Mouse (Mus musculus) 3T3-L1 (cell line): ENCODE results near the gene Nek7.

ENCODE experiments used
- DNase-seq: peaks from one replicate; pipeline ENCODE4 v3.0.0-alpha.2; 2015; ENCODE audit warnings: low read depth, low spot score

Nek7 gene

GRCm38 (mm10) chr1:138619996-138620461 lies at the start of gene Nek7:
Gene Nek7, minus strand, starts transcription at chr1:138620141.
- DNase-seq, result peak; percentile 86

- no peak for DNase-seq
These were observed 42.4 kb upstream of the Nek7 start for GRCm38 (mm10) chr1:138662342-138662741.

- DNase-seq, result no peak
These were observed 34.3 kb upstream of the Nek7 start for GRCm38 (mm10) chr1:138654212-138654611.

- DNase-seq, result peak; percentile 74
These were observed 25.1 kb upstream of the Nek7 start for GRCm38 (mm10) chr1:138644991-138645390.

GRCm38 (mm10) chr1:138643306-138643830 lies 23.4 kb upstream of the Nek7 start:
- peak; percentile 90 for DNase-seq

GRCm38 (mm10) chr1:138640934-138641461 lies 21.1 kb upstream of the Nek7 start:
- no peak for DNase-seq

GRCm38 (mm10) chr1:138637850-138638249 lies 17.9 kb upstream of the Nek7 start:
- DNase-seq, result peak; percentile 51

- no peak for DNase-seq
These were observed 14.6 kb upstream of the Nek7 start for GRCm38 (mm10) chr1:138634561-138634960.

- DNase-seq, result no peak
These were observed 9.0 kb upstream of the Nek7 start for GRCm38 (mm10) chr1:138628919-138629318.

- no peak for DNase-seq
These were observed 8.5 kb upstream of the Nek7 start for GRCm38 (mm10) chr1:138628486-138628885.

- DNase-seq, result no peak
These were observed 7.9 kb upstream of the Nek7 start for GRCm38 (mm10) chr1:138627804-138628203.

- DNase-seq, result no peak
These were observed 6.3 kb upstream of the Nek7 start for GRCm38 (mm10) chr1:138626288-138626687.

GRCm38 (mm10) chr1:138623870-138624269 lies 3.9 kb upstream of the Nek7 start:
- no peak for DNase-seq

GRCm38 (mm10) chr1:138622831-138623230 lies 2.9 kb upstream of the Nek7 start:
- no peak for DNase-seq

- peak; percentile 89 for DNase-seq
These were observed 2.5 kb upstream of the Nek7 start for GRCm38 (mm10) chr1:138622431-138622830.

- DNase-seq, result peak; percentile 98
These were observed 598 bp downstream of the Nek7 start for GRCm38 (mm10) chr1:138619114-138619971.

- peak; percentile 96 for DNase-seq
These were observed 2.0 kb downstream of the Nek7 start for GRCm38 (mm10) chr1:138618012-138618354.

GRCm38 (mm10) chr1:138617279-138618011 lies 2.5 kb downstream of the Nek7 start:
- DNase-seq, result no peak

- DNase-seq, result no peak
These were observed 4.6 kb downstream of the Nek7 start for GRCm38 (mm10) chr1:138615388-138615787.

- DNase-seq, result no peak
These were observed 5.2 kb downstream of the Nek7 start for GRCm38 (mm10) chr1:138614552-138615287.

GRCm38 (mm10) chr1:138612177-138612576 lies 7.8 kb downstream of the Nek7 start:
- DNase-seq, result no peak
